Mouse (Mus musculus) forebrain, postnatal 0 days (tissue): ENCODE results near the gene Noct. TPM values are rescaled to one million over a fixed set of nuclear protein-coding genes. Genes with fewer than 3 reads are reported as not detected.

Experiments used
- ATAC-seq: fragments of 200-750 bp; cut with Nextera tagmentation; 2 replicates; pipeline ENCODE4 v1.8.0; 2017; ENCODE audit warnings: mild to moderate bottlenecking, moderate library complexity
- DNase-seq: peaks from one replicate; pipeline ENCODE4 v3.0.0-alpha.2; 2015
- H3K27ac ChIP-seq: fragments of 300-500 bp; sonication (generic); 2 replicates; pipeline ENCODE4 v1.5.1; 2014; ENCODE audit warnings: low read depth, mild to moderate bottlenecking, antibody characterized with exemption, low read length, moderate library complexity, mixed read lengths
- H3K27me3 ChIP-seq: fragments of 300-500 bp; sonication (generic); 2 replicates; pipeline ENCODE4 v1.6.1; 2014; ENCODE audit warnings: mild to moderate bottlenecking, low read length, mixed read lengths; ENCODE audit not compliant: insufficient read depth
- H3K36me3 ChIP-seq: fragments of 300-500 bp; sonication (generic); 2 replicates; pipeline ENCODE4 v1.6.1; 2014; ENCODE audit warnings: mild to moderate bottlenecking, moderate library complexity; ENCODE audit not compliant: insufficient read depth
- H3K4me1 ChIP-seq: fragments of 300-500 bp; sonication (generic); 2 replicates; pipeline ENCODE4 v1.6.1; 2014; ENCODE audit warnings: antibody characterized with exemption; ENCODE audit not compliant: insufficient read depth
- H3K4me2 ChIP-seq: fragments of 300-500 bp; sonication (generic); 2 replicates; pipeline ENCODE4 v1.6.1; 2014; ENCODE audit warnings: low read depth, mild to moderate bottlenecking, moderate library complexity
- H3K4me3 ChIP-seq: fragments of 300-500 bp; sonication (generic); 2 replicates; pipeline ENCODE4 v1.5.1; 2014; ENCODE audit warnings: low read depth, low read length, mixed read lengths
- H3K9ac ChIP-seq: fragments of 300-500 bp; sonication (generic); 2 replicates; pipeline ENCODE4 v1.6.1; 2014; ENCODE audit warnings: mild to moderate bottlenecking
- H3K9me3 ChIP-seq: fragments of 300-500 bp; sonication (generic); 2 replicates; pipeline ENCODE4 v1.6.1; 2016; ENCODE audit warnings: low read length
- CTCF ChIP-seq: sonication (generic); IDR thresholded peaks from 2 replicates; pipeline ENCODE4 v1.5.1; 2016; ENCODE audit warnings: antibody characterized with exemption, control low read depth, low read depth
- WGBS: fragments of 180-500 bp; shearing (Covaris S2); extraction: QIAGEN DNeasy Blood & Tissue Kit; methylation state at CpG from one replicate; pipeline ENCODE4 v1.1.7; 2014; 5-methylcytosine and 5-hydroxymethylcytosine counted together
- polyA plus RNA-seq: library from polyadenylated mRNA; unstranded; fragments of >200 nt; fragmentation: Nextera tagmentation; extraction: Ambion mirVana; gene quantifications from 2 replicates; pipeline ENCODE4 v1.2.1, GENCODE M21; 2015
- total RNA-seq: library from RNA; depleted of rRNA; stranded (reverse); fragments of >200 nt; gene quantifications from 2 replicates; pipeline ENCODE4 v1.2.3, GENCODE M21; 2014

Gene Noct
- total and polyA plus RNA-seq, 2 experiments from 2014 or later, result 32.6 to 33.7 TPM

DNA sequence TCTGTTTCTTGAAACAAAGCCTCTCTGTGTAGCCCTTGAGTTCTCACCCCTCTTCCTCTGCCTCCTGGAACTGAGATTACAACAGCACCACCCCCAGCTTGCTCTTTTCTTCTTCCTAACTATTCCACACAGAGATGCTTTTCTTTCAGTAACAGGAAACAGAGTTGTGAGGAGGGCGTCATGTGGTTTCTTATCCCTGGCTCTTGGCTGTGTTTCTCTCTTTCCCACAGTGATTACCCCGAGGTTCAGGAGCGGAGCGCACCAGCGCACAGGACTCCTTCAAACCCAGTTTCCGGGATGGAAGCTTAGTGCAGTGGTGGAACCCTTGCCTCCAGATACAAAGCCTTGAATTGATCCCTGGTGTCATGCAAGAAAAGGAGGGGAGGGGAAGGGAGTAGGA is 25.1 kb upstream of the Noct start:
- Histone ChIP-seq H3K4me1 (no peaks in the 10 kb centered on the region), H3K36me3 (no peaks in the 10 kb centered on the region), H3K4me3 (no peak overlapping the region), H3K27me3 (no peaks in the 10 kb centered on the region), H3K4me2 (no peak overlapping the region), H3K9me3 (no peaks in the 10 kb centered on the region), H3K9ac (no peak overlapping the region), H3K27ac (no peak overlapping the region)
- WGBS, result 73% methylated on average over 6 of the region's 6 CpGs
- ATAC-seq, result no peak
- DNase-seq, result no peak
- TF ChIP-seq CTCF, result no peak

DNA sequence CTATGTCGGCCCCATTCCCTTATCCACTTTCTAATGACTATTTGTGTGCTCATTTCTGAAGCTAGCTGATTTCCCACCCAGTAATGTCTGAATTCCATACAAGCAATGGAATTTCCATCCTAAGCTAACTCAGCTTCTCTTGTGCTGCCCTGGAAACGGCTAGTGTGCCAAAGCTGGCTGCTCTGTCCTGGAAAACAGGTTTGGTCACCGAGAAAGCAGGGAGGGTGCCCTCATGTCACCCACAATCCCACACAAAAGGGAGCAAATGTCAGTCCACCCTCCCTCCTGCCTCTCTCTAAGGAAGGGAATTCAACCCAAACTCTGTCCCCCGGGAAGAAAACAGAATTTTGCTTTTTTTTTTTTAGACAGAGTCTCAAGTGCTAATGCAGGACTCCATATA is 23.9 kb upstream of the Noct start:
- no peak overlapping the region for H3K4me3 ChIP-seq
- no peaks in the 10 kb centered on the region for H3K36me3 ChIP-seq
- H3K4me2 ChIP-seq, result no peak overlapping the region
- H3K4me1 ChIP-seq, result no peaks in the 10 kb centered on the region
- no peaks in the 10 kb centered on the region for H3K9me3 ChIP-seq
- no peak for TF ChIP-seq CTCF
- H3K27ac ChIP-seq, result no peak overlapping the region
- no peak overlapping the region for H3K9ac ChIP-seq
- H3K27me3 ChIP-seq, result no peaks in the 10 kb centered on the region
- ATAC-seq (no peak), DNase-seq (no peak)
- 92% methylated on average over 4 of the region's 4 CpGs for WGBS

DNA sequence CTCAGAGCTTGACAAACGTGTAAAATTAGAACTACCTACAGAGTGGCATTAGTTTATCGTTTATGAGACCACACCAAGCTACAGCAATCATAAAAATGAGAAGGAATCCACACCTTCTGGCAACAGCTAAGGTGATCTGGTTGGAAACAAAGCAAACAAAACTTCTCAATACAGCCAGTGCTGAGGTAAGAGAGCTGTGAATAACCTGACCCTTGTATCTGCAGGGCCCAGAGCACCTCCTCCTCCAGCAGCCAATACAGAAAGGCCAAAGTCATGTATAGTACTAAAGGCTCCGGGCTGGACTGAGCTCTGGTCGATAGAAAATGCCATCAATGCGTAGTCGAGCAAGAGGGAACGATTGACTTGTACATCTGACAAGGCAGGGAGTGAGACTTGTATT is 23.4 kb upstream of the Noct start:
- no peaks in the 10 kb centered on the region for H3K9me3 ChIP-seq
- no peak for DNase-seq
- no peaks in the 10 kb centered on the region for H3K27me3 ChIP-seq
- WGBS, result 91% methylated on average over 7 of the region's 7 CpGs
- H3K27ac ChIP-seq, result no peak overlapping the region
- no peak overlapping the region for H3K9ac ChIP-seq
- no peak for ATAC-seq
- H3K4me3 ChIP-seq, result no peak overlapping the region
- no peaks in the 10 kb centered on the region for H3K4me1 ChIP-seq
- no peak for TF ChIP-seq CTCF
- H3K4me2 ChIP-seq, result no peak overlapping the region
- H3K36me3 ChIP-seq, result no peaks in the 10 kb centered on the region

DNA sequence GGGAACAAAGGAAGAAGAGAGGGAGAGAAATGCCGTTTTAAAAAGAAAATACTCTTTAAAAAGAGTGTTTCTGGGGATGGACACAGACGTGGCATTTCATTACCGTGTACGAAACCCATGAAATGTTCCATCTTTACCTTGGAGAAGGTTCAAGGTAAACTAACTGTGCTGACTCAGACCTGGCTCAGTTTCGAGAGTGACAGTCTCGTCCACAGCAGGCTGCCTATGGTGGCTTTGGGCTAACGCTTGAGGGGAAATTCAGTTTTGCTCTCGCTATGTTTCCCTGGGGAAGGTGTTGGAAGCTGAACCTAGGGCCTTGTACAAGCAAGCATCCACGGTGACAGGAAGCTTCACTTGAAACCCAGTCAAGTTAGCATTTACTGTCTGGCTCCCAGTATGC is 22.3 kb upstream of the Noct start:
- no peak overlapping the region for H3K4me2 ChIP-seq
- no peaks in the 10 kb centered on the region for H3K27me3 ChIP-seq
- H3K4me3 ChIP-seq, result no peak overlapping the region
- WGBS, result 86% methylated on average over 9 of the region's 9 CpGs
- H3K9me3 ChIP-seq, result no peaks in the 10 kb centered on the region
- no peak for ATAC-seq
- no peaks in the 10 kb centered on the region for H3K36me3 ChIP-seq
- no peak overlapping the region for H3K27ac ChIP-seq
- no peak overlapping the region for H3K9ac ChIP-seq
- TF ChIP-seq CTCF, result no peak
- H3K4me1 ChIP-seq, result no peaks in the 10 kb centered on the region
- DNase-seq, result no peak

DNA sequence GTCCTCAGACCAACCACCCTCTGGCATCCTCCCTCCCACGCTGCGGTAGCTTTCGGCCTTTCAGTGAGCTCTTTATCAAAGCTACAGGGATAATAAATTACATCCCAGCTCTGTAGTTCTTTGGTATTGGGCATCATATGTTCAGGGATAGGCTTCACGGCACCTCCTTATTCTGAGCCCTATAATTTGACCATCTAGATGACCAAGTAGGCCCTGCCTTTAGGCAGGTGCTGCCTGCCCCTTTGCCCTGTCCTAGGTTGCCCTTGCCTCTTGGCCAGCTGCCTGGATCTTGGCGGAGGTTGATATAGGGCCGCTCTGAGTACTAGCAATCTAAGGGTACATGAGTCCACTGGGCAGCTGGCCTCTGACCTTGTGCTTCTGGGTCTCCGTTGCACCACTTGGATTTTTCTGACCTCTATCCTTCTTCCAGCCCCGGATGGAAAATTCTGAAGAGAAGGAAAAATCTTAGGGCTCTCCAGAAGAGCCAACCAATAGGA is 21.7 kb upstream of the Noct start:
- H3K36me3 ChIP-seq, result no peaks in the 10 kb centered on the region
- ATAC-seq, result no peak
- no peak overlapping the region for H3K4me3 ChIP-seq
- no peak for DNase-seq
- no peak overlapping the region for H3K4me2 ChIP-seq
- TF ChIP-seq CTCF, result no peak
- H3K27ac ChIP-seq, result no peak overlapping the region
- H3K4me1 ChIP-seq, result no peaks in the 10 kb centered on the region
- WGBS, result 93% methylated on average over 8 of the region's 8 CpGs
- no peaks in the 10 kb centered on the region for H3K9me3 ChIP-seq
- H3K27me3 ChIP-seq, result no peaks in the 10 kb centered on the region
- no peak overlapping the region for H3K9ac ChIP-seq

DNA sequence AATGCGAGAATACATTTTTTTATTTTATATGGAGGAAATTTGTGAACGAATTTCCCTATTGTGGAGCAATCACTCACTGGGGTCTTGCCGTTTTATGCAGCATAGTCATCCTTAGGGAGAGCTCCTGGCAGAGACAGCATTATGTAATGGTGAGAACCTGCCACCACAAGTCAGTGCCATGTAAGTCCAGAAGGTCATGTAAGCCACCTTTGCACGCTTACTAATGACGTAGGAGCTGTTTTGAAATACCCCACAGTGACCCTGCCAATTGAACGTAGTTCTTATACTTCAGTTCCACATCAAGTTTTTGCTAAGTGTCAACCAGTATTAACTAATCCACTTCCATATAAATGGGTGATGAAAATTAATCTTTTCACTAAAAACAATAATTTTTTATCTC is 20.3 kb upstream of the Noct start:
- H3K4me2 ChIP-seq, result no peak overlapping the region
- 92% methylated on average over 6 of the region's 6 CpGs for WGBS
- ATAC-seq, result no peak
- H3K36me3 ChIP-seq, result no peaks in the 10 kb centered on the region
- no peak for TF ChIP-seq CTCF
- H3K4me1 ChIP-seq, result no peaks in the 10 kb centered on the region
- H3K9me3 ChIP-seq, result no peaks in the 10 kb centered on the region
- H3K27me3 ChIP-seq, result no peaks in the 10 kb centered on the region
- H3K9ac ChIP-seq, result no peak overlapping the region
- no peak overlapping the region for H3K4me3 ChIP-seq
- no peak overlapping the region for H3K27ac ChIP-seq
- no peak for DNase-seq

DNA sequence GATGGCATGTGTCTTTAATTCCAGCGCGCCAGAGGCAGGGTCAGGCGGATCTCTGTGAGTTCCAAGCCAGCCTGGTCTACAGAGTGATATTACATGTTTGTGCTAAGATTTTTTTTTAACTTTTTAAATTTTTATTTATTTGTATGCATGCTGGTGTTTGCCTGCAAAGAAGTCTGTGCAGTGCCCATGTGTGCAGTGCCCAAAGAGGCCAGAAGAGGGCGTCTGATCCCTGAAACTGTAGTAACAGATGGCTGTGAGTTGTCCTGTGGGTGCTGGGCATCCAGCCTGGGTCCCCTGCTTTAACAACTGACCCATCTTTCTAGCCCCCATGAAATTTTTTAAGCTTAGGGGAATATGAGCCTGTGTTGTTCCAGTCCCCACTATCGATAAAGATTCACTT is 19.8 kb upstream of the Noct start:
- Histone ChIP-seq H3K4me3 (no peak overlapping the region), H3K27me3 (no peaks in the 10 kb centered on the region), H3K4me1 (no peaks in the 10 kb centered on the region), H3K4me2 (no peak overlapping the region), H3K36me3 (no peaks in the 10 kb centered on the region), H3K27ac (no peak overlapping the region), H3K9me3 (no peaks in the 10 kb centered on the region), H3K9ac (no peak overlapping the region)
- no peak for ATAC-seq
- DNase-seq, result no peak
- 89% methylated on average over 5 of the region's 5 CpGs for WGBS
- TF ChIP-seq CTCF, result no peak

DNA sequence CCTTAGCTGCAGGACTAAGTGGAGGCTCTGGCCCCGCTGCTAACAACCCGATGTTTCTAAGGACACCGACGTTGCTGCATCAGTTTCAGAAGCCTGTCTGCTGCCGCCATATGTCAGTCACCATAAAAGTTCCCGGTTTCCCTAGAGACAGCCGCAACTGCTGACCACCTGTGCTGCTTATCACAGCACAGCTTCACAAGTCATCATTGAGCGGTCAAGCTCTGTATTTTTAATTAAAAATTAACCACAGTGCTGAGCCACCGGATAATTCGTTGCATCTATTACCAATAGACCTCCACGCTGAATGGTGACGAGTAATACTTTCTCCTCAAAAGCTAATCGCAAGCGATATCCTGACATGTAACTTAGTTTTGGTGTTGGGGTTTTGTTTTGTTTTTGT is 19.4 kb upstream of the Noct start:
- 93% methylated on average over 14 of the region's 14 CpGs for WGBS
- no peak for ATAC-seq
- H3K27ac ChIP-seq, result no peak overlapping the region

More for the DNA sequence above, 19.4 kb upstream of the Noct start:
- H3K4me2 ChIP-seq, result no peak overlapping the region
- no peaks in the 10 kb centered on the region for H3K36me3 ChIP-seq
- no peaks in the 10 kb centered on the region for H3K27me3 ChIP-seq
- no peaks in the 10 kb centered on the region for H3K4me1 ChIP-seq
- H3K9ac ChIP-seq, result no peak overlapping the region
- no peak for TF ChIP-seq CTCF
- no peaks in the 10 kb centered on the region for H3K9me3 ChIP-seq
- DNase-seq, result no peak
- no peak overlapping the region for H3K4me3 ChIP-seq
